Mouse (Mus musculus) erythroid progenitor cell, adult 5-6 weeks (primary cell): ENCODE measurements around the gene B3gnt7. TPM values are rescaled to one million over a fixed set of nuclear protein-coding genes. Genes with fewer than 3 reads are reported as not detected.

Source experiments
- ATAC-seq: replicated peaks from 2 replicates; pipeline ENCODE4 v1.8.0; 2016; ENCODE audit warnings: moderate number of reproducible peaks, mild to moderate bottlenecking, moderate TSS enrichment, inconsistent platforms; ENCODE audit not compliant: poor library complexity, low FRiP score, severe bottlenecking
- total RNA-seq, 2 experiments: library from RNA; stranded (forward) in 1 of 2; stranded (reverse) in 1 of 2; fragments of 150-400 nt in 1 of 2; fragments of 186-747, 209-891 nt in 1 of 2; gene quantifications; 2 replicates each; pipeline versions ENCODE4 v1.2.3 to v1.2.4; 2015 to 2017; ENCODE audit warnings: low replicate concordance in 2 of 2

Gene B3gnt7
- total RNA-seq (2015; ENCODE audit: low replicate concordance) = 1.4 TPM in 1 of 2 replicates, not detected in the other
- total RNA-seq (2017; ENCODE audit: low replicate concordance) = not detected in 2 replicates

GRCm38 (mm10) chr1:86302532-86302931 is at the start of gene B3gnt7:
Gene B3gnt7, plus strand, starts transcription at chr1:86302832.
- no peak for ATAC-seq

- ATAC-seq = no peak
Observed at GRCm38 (mm10) chr1:86253410-86253809, 49.2 kb upstream of the B3gnt7 start.

- ATAC-seq = no peak
Observed at GRCm38 (mm10) chr1:86256311-86256710, 46.3 kb upstream of the B3gnt7 start.

GRCm38 (mm10) chr1:86257228-86257627 is 45.4 kb upstream of the B3gnt7 start:
- ATAC-seq = no peak

GRCm38 (mm10) chr1:86258171-86258824 is 44.3 kb upstream of the B3gnt7 start:
- ATAC-seq = no peak

GRCm38 (mm10) chr1:86263564-86264339 is 38.9 kb upstream of the B3gnt7 start:
- no peak for ATAC-seq

- ATAC-seq = no peak
Observed at GRCm38 (mm10) chr1:86265060-86265459, 37.6 kb upstream of the B3gnt7 start.

GRCm38 (mm10) chr1:86268492-86269189 is 34.0 kb upstream of the B3gnt7 start:
- ATAC-seq = peak; percentile 44; the same call in 1 of the 2 replicates

- ATAC-seq = peak; percentile 20; the same call in 1 of the 2 replicates
Observed at GRCm38 (mm10) chr1:86269190-86269508, 33.5 kb upstream of the B3gnt7 start.

- ATAC-seq = no peak
Observed at GRCm38 (mm10) chr1:86271707-86272106, 30.9 kb upstream of the B3gnt7 start.

- ATAC-seq = no peak
Observed at GRCm38 (mm10) chr1:86277055-86277454, 25.6 kb upstream of the B3gnt7 start.

GRCm38 (mm10) chr1:86281781-86282536 is 20.7 kb upstream of the B3gnt7 start:
- no peak for ATAC-seq

- no peak for ATAC-seq
Observed at GRCm38 (mm10) chr1:86284101-86284500, 18.5 kb upstream of the B3gnt7 start.

GRCm38 (mm10) chr1:86285295-86285694 is 17.3 kb upstream of the B3gnt7 start:
- no peak for ATAC-seq

- ATAC-seq = no peak
Observed at GRCm38 (mm10) chr1:86287473-86287872, 15.2 kb upstream of the B3gnt7 start.

GRCm38 (mm10) chr1:86290452-86290851 is 12.2 kb upstream of the B3gnt7 start:
- no peak for ATAC-seq

- ATAC-seq = no peak
Observed at GRCm38 (mm10) chr1:86293091-86293490, 9.5 kb upstream of the B3gnt7 start.

- no peak for ATAC-seq
Observed at GRCm38 (mm10) chr1:86293868-86294267, 8.8 kb upstream of the B3gnt7 start.

GRCm38 (mm10) chr1:86294472-86294871 is 8.2 kb upstream of the B3gnt7 start:
- ATAC-seq = no peak

GRCm38 (mm10) chr1:86300093-86300492 is 2.5 kb upstream of the B3gnt7 start:
- no peak for ATAC-seq
